Mouse (Mus musculus) CH12.LX (cell line): Measurements from ENCODE around the gene Tulp2. TPM values are rescaled to one million over a fixed set of nuclear protein-coding genes. Genes with fewer than 3 reads are reported as not detected.
A peak's percentile ranks its signal among the peaks of the same experiment; 100 is the strongest.

Source experiments
- DNase-seq: peaks from one replicate; pipeline ENCODE4 v3.0.0-alpha.2; 2013; ENCODE audit errors: extremely low read depth
- H3K27ac ChIP-seq: 2 replicates; pipeline ENCODE4 v1.5.1; 2012; ENCODE audit warnings: low read depth, mild to moderate bottlenecking, control low read depth, moderate library complexity; ENCODE audit not compliant: insufficient read depth
- H3K27me3 ChIP-seq: replicated peaks from 2 replicates; pipeline ENCODE3; 2012; ENCODE audit warnings: inconsistent platforms
- H3K36me3 ChIP-seq, 2 experiments: replicated peaks in 1 of 2; 2 replicates each; pipeline versions ENCODE3 to v1.6.1; 2012; ENCODE audit warnings: inconsistent platforms in 1 of 2, low read length in 1 of 2, mild to moderate bottlenecking in 1 of 2, mixed read lengths in 1 of 2, moderate library complexity in 1 of 2; ENCODE audit not compliant: control insufficient read depth in 1 of 2, insufficient read depth in 1 of 2
- H3K4me1 ChIP-seq, 2 experiments: 2 replicates each; pipeline ENCODE4 v1.6.1; 2012; ENCODE audit warnings: inconsistent platforms in 1 of 2, moderate library complexity in 1 of 2; ENCODE audit not compliant: insufficient read depth in 2 of 2, control insufficient read depth in 1 of 2
- H3K4me2 ChIP-seq: 2 replicates; pipeline ENCODE4 v1.6.1; 2012; ENCODE audit warnings: low read depth, mild to moderate bottlenecking, control low read depth; ENCODE audit not compliant: poor library complexity, insufficient read depth, severe bottlenecking
- H3K4me3 ChIP-seq, 3 experiments: fragments of 150-350 bp in 1 of 3; sonication (generic) in 1 of 3; replicated peaks in 1 of 3; 2 replicates each; pipeline versions ENCODE3 to v1.5.1; 2011 to 2012; ENCODE audit warnings: low read depth in 2 of 3, low read length in 2 of 3, mild to moderate bottlenecking in 2 of 3, moderate library complexity in 2 of 3, control low read depth in 1 of 3, improper control_type of control experiment in 1 of 3, inconsistent platforms in 1 of 3, mixed read lengths in 1 of 3; ENCODE audit not compliant: poor library complexity in 1 of 3
- H3K79me2 ChIP-seq: replicated peaks from 2 replicates; pipeline ENCODE4 v1.6.1; 2012; ENCODE audit warnings: mild to moderate bottlenecking, moderate library complexity; ENCODE audit not compliant: control insufficient read depth, poor library complexity, insufficient read depth, severe bottlenecking; ENCODE audit errors: extremely low read depth
- H3K9ac ChIP-seq: 2 replicates; pipeline ENCODE4 v1.6.1; 2012; ENCODE audit warnings: low read depth, mild to moderate bottlenecking, control low read depth, moderate library complexity; ENCODE audit not compliant: insufficient read depth
- H3K9me3 ChIP-seq: replicated peaks from 2 replicates; pipeline ENCODE3; 2012; ENCODE audit warnings: low read length, inconsistent platforms, mixed read lengths
- BHLHE40 ChIP-seq: IDR thresholded peaks from 2 replicates; pipeline ENCODE4 v1.6.1; 2011; ENCODE audit warnings: mild to moderate bottlenecking, low read depth, low read length, improper control_type of control experiment
- CHD1 ChIP-seq: IDR thresholded peaks from 2 replicates; pipeline ENCODE4 v1.6.1; 2012; ENCODE audit warnings: low read depth, low read length, improper control_type of control experiment, inconsistent platforms
- CHD2 ChIP-seq: IDR thresholded peaks from 2 replicates; pipeline ENCODE4 v1.6.1; 2011; ENCODE audit warnings: low read length, improper control_type of control experiment
- CTCF ChIP-seq, 2 experiments: IDR thresholded peaks in 1 of 2; conservative IDR thresholded peaks in 1 of 2; 2 replicates each; pipeline ENCODE4 v1.5.1; 2011 to 2012; ENCODE audit warnings: low read depth in 2 of 2, low read length in 2 of 2, improper control_type of control experiment in 1 of 2, inconsistent platforms in 1 of 2, mild to moderate bottlenecking in 1 of 2, moderate library complexity in 1 of 2
- E2F4 ChIP-seq: IDR thresholded peaks from 2 replicates; pipeline ENCODE4 v1.6.1; 2011; ENCODE audit warnings: low read depth, low read length, improper control_type of control experiment; ENCODE audit not compliant: insufficient replicate concordance
- EP300 ChIP-seq: IDR thresholded peaks from 2 replicates; pipeline ENCODE4 v1.6.1; 2011; ENCODE audit warnings: low read length, improper control_type of control experiment
- ETS1 ChIP-seq: conservative IDR thresholded peaks from 2 replicates; pipeline ENCODE4 v1.6.1; 2012; ENCODE audit warnings: low read depth, mild to moderate bottlenecking, inconsistent platforms, low read length, improper control_type of control experiment, moderate library complexity
- GABPA ChIP-seq: IDR thresholded peaks from 2 replicates; pipeline ENCODE4 v1.6.1; 2012; ENCODE audit warnings: low read depth, low read length, improper control_type of control experiment, inconsistent platforms; ENCODE audit not compliant: insufficient replicate concordance
- HCFC1 ChIP-seq: IDR thresholded peaks from 2 replicates; pipeline ENCODE4 v1.6.1; 2012; ENCODE audit warnings: low read depth, mild to moderate bottlenecking, inconsistent platforms, low read length, improper control_type of control experiment
- IRF4 ChIP-seq: IDR thresholded peaks from 2 replicates; pipeline ENCODE4 v1.6.1; 2014; ENCODE audit warnings: low read depth, mild to moderate bottlenecking, inconsistent platforms, low read length, improper control_type of control experiment
- JUN ChIP-seq: IDR thresholded peaks from 2 replicates; pipeline ENCODE4 v1.6.1; 2011; ENCODE audit warnings: low read depth, mild to moderate bottlenecking, low read length, improper control_type of control experiment, moderate library complexity; ENCODE audit not compliant: insufficient read depth
- JUND ChIP-seq: conservative IDR thresholded peaks from 2 replicates; pipeline ENCODE4 v1.6.1; 2011; ENCODE audit warnings: low read depth, low read length, improper control_type of control experiment
- KAT2A ChIP-seq: IDR thresholded peaks from 2 replicates; pipeline ENCODE4 v1.6.1; 2012; ENCODE audit warnings: low read length, improper control_type of control experiment, inconsistent platforms; ENCODE audit not compliant: insufficient replicate concordance
- MAFK ChIP-seq: IDR thresholded peaks from 2 replicates; pipeline ENCODE4 v1.6.1; 2011; ENCODE audit warnings: low read length, improper control_type of control experiment; ENCODE audit not compliant: insufficient replicate concordance
- MAX ChIP-seq: IDR thresholded peaks from 2 replicates; pipeline ENCODE4 v1.6.1; 2011; ENCODE audit warnings: low read length, improper control_type of control experiment
- MAZ ChIP-seq: IDR thresholded peaks from 2 replicates; pipeline ENCODE4 v1.6.1; 2012; ENCODE audit warnings: low read depth, mild to moderate bottlenecking, inconsistent platforms, low read length, improper control_type of control experiment, moderate library complexity
- MEF2A ChIP-seq: IDR thresholded peaks from 2 replicates; pipeline ENCODE4 v1.6.1; 2014; ENCODE audit warnings: low read depth, mild to moderate bottlenecking, inconsistent platforms, low read length, improper control_type of control experiment, borderline replicate concordance
- MXI1 ChIP-seq: IDR thresholded peaks from 2 replicates; pipeline ENCODE4 v1.6.1; 2011; ENCODE audit warnings: mild to moderate bottlenecking, low read depth, low read length, improper control_type of control experiment
- MYC ChIP-seq: IDR thresholded peaks from 2 replicates; pipeline ENCODE4 v1.6.1; 2011; ENCODE audit warnings: low read depth, mild to moderate bottlenecking, improper control_type of control experiment, low read length
- NRF1 ChIP-seq: IDR thresholded peaks from 2 replicates; pipeline ENCODE4 v1.6.1; 2014; ENCODE audit warnings: low read depth, mild to moderate bottlenecking, inconsistent platforms, low read length, improper control_type of control experiment, moderate library complexity
- PAX5 ChIP-seq: IDR thresholded peaks from 2 replicates; pipeline ENCODE4 v1.6.1; 2012; ENCODE audit warnings: low read length, inconsistent platforms, mixed read lengths
- POLR2A ChIP-seq: IDR thresholded peaks from 2 replicates; pipeline ENCODE4 v1.6.1; 2011; ENCODE audit warnings: low read depth, mild to moderate bottlenecking, improper control_type of control experiment, low read length
- POLR2AphosphoS2 ChIP-seq: IDR thresholded peaks from 2 replicates; pipeline ENCODE4 v1.6.1; 2011; ENCODE audit warnings: low read depth, low read length, improper control_type of control experiment
- RAD21 ChIP-seq: IDR thresholded peaks from 2 replicates; pipeline ENCODE4 v1.6.1; 2011; ENCODE audit warnings: low read depth, mild to moderate bottlenecking, low read length, improper control_type of control experiment, moderate library complexity
- RCOR1 ChIP-seq: conservative IDR thresholded peaks from 2 replicates; pipeline ENCODE4 v1.6.1; 2012; ENCODE audit warnings: low read depth, mild to moderate bottlenecking, inconsistent platforms, low read length, improper control_type of control experiment
- SIN3A ChIP-seq: IDR thresholded peaks from 2 replicates; pipeline ENCODE4 v1.6.1; 2012; ENCODE audit warnings: low read length, improper control_type of control experiment, inconsistent platforms
- SMC3 ChIP-seq: IDR thresholded peaks from 2 replicates; pipeline ENCODE4 v1.6.1; 2011; ENCODE audit warnings: low read depth, low read length, improper control_type of control experiment
- TBP ChIP-seq: conservative IDR thresholded peaks from 2 replicates; pipeline ENCODE4 v1.6.1; 2011; ENCODE audit warnings: low read depth, low read length, improper control_type of control experiment
- TCF12 ChIP-seq: IDR thresholded peaks from 2 replicates; pipeline ENCODE4 v1.6.1; 2014; ENCODE audit warnings: low read depth, mild to moderate bottlenecking, inconsistent platforms, low read length, improper control_type of control experiment
- UBTF ChIP-seq: IDR thresholded peaks from 2 replicates; pipeline ENCODE4 v1.6.1; 2012; ENCODE audit warnings: low read depth, mild to moderate bottlenecking, inconsistent platforms, low read length, improper control_type of control experiment, moderate library complexity
- USF1 ChIP-seq: IDR thresholded peaks from 2 replicates; pipeline ENCODE4 v1.6.1; 2014; ENCODE audit warnings: low read depth, mild to moderate bottlenecking, inconsistent platforms, low read length, improper control_type of control experiment
- USF2 ChIP-seq: conservative IDR thresholded peaks from 2 replicates; pipeline ENCODE4 v1.6.1; 2011; ENCODE audit warnings: low read depth, low read length, improper control_type of control experiment
- ZC3H11A ChIP-seq: IDR thresholded peaks from 2 replicates; pipeline ENCODE4 v1.6.1; 2012; ENCODE audit warnings: low read depth, mild to moderate bottlenecking, inconsistent platforms, low read length, improper control_type of control experiment
- ZKSCAN1 ChIP-seq: IDR thresholded peaks from 2 replicates; pipeline ENCODE4 v1.6.1; 2012; ENCODE audit warnings: low read depth, inconsistent platforms, low read length, improper control_type of control experiment, borderline replicate concordance
- ZMIZ1 ChIP-seq: IDR thresholded peaks from 2 replicates; pipeline ENCODE4 v1.6.1; 2012; ENCODE audit warnings: low read depth, mild to moderate bottlenecking, inconsistent platforms, low read length, improper control_type of control experiment
- ZNF384 ChIP-seq: IDR thresholded peaks from 2 replicates; pipeline ENCODE4 v1.6.1; 2012; ENCODE audit warnings: low read depth, low read length, improper control_type of control experiment, inconsistent platforms
- dilution Hi-C: fragments of 300-500 bp; cut with MboI; formaldehyde crosslinking; loops from 2 replicates; pipeline ENCODE4 v1.14.3; 2020; ENCODE audit warnings: low sequenced_read_pairs; ENCODE audit not compliant: extremely low pct_unique_long_range_greater_than_20kb, extremely low pct_ligation_motif_present
- in situ Hi-C: fragments of 300-500 bp; cut with MboI; formaldehyde crosslinking; loops from 3 replicates; pipeline ENCODE4 v1.14.3; 2019; ENCODE audit warnings: low sequenced_read_pairs, low pct_ligation_motif_present, low pct_unique_long_range_greater_than_20kb, mixed read lengths
- polyA plus RNA-seq: library from polyadenylated mRNA; unstranded; fragments of >175 nt; gene quantifications from 2 replicates; pipeline ENCODE4 v1.2.1, GENCODE M21; 2012; ENCODE audit warnings: low read depth; ENCODE audit not compliant: insufficient read length
- total RNA-seq, 2 experiments: library from RNA; depleted of rRNA; stranded (reverse); fragments of 300-350 nt in 1 of 2; fragments of >200 nt in 1 of 2; gene quantifications; 2 replicates each; pipeline ENCODE4 v1.2.3; 2012 to 2014

Gene Tulp2
- total and polyA plus RNA-seq, 3 experiments, result 0.13 TPM; not detected in 2

GRCm38 (mm10) chr7:45447325-45447990, 34.2 kb upstream of the Tulp2 start:
- Histone ChIP-seq H3K79me2 (no peaks in the 10 kb centered on the region), H3K4me1 (peaks cover 2 to 19% of the 10 kb centered on the region in 2 experiments), H3K4me3 (peak overlapping the region in 2 of 3 experiments; percentile 44 to 54), H3K9ac (peak overlapping the region; percentile 53; the same call in 1 of the 2 replicates), H3K4me2 (peak overlapping the region; percentile 8; the same call in 1 of the 2 replicates), H3K36me3 (peaks cover 37 to 68% of the 10 kb centered on the region in 2 experiments), H3K27ac (no peak overlapping the region), H3K27me3 (no peaks in the 10 kb centered on the region), H3K9me3 (no peaks in the 10 kb centered on the region)
- TF ChIP-seq IRF4, result no peak
- TF ChIP-seq JUND, result no peak
- no peak for TF ChIP-seq CHD1
- TF ChIP-seq MXI1, result no peak
- TF ChIP-seq TCF12, result no peak
- TF ChIP-seq NRF1, result no peak
- no peak for TF ChIP-seq GABPA
- peak; percentile 35 for TF ChIP-seq RAD21
- peak; percentile 12 to 56; a peak in 2 of 4 replicates for TF ChIP-seq CTCF (conservative IDR thresholded peaks at IDR 0.05 in 1 of 2, IDR thresholded peaks at IDR 0.05 in 1 of 2; ENCODE audit: low read depth in 2 of 2, low read length in 2 of 2)
- TF ChIP-seq MEF2A, result no peak
- no peak for TF ChIP-seq ETS1
- TF ChIP-seq ZNF384, result no peak
- no peak for TF ChIP-seq MAZ
- TF ChIP-seq MAX, result no peak
- no peak for TF ChIP-seq UBTF
- TF ChIP-seq MYC, result no peak
- no peak for TF ChIP-seq POLR2AphosphoS2
- TF ChIP-seq POLR2A, result no peak
- TF ChIP-seq E2F4, result no peak
- TF ChIP-seq CHD2, result 0 out of 2 replicates have a peak, but pooled peaks have one; percentile 53
- TF ChIP-seq RCOR1, result no peak
- TF ChIP-seq ZKSCAN1, result no peak
- no peak for TF ChIP-seq USF1
- TF ChIP-seq MAFK, result no peak
- TF ChIP-seq SMC3, result peak; percentile 22
- TF ChIP-seq ZC3H11A, result no peak
- no peak for TF ChIP-seq TBP
- TF ChIP-seq SIN3A, result 0 out of 2 replicates have a peak, but pooled peaks have one; percentile 20
- no peak for TF ChIP-seq USF2
- TF ChIP-seq BHLHE40, result no peak
- no peak for TF ChIP-seq ZMIZ1
- no peak for TF ChIP-seq JUN
- TF ChIP-seq KAT2A, result no peak
- peak; percentile 67 for TF ChIP-seq HCFC1
- no peak for TF ChIP-seq EP300
- no peak for TF ChIP-seq PAX5
- dilution Hi-C loops (no loop called here), in situ Hi-C loops (no loop called here)
- DNase-seq, result no peak
